Mouse (Mus musculus) MN1 (cell line): Measurements from ENCODE around the gene Opn1sw.
"Not testable (repeated sequence)": the region's sequence is repeated elsewhere in the genome, so short reads cannot be mapped to it uniquely, and the experiment has no call there.

Experiments used
- DNase-seq: peaks from one replicate; pipeline ENCODE4 v3.0.0-alpha.2; 2016; ENCODE audit warnings: low spot score

Opn1sw gene

DNA sequence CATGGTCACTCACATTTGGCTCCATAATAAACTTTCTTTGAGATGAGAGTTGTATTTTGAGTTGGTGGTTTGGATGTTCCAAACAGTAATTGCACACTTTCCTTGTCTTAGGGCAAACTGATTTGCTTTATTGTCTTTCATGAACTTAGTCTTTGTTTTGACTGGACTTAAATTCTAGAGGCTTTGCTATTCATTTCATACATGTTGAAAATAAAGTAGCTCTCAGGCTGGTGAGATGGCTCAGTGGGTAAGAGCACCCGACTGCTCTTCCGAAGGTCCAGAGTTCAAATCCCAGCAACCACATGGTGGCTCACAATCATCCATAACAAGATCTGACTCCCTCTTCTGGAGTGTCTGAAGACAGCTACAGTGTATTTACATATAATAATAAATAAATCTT is 41.8 kb downstream of the Opn1sw start:
- DNase-seq: not testable (repeated sequence)

GRCm38 (mm10) chr6:29329514-29329913 is 58.8 kb downstream of the Opn1sw start:
- peak; percentile 40 for DNase-seq

DNA sequence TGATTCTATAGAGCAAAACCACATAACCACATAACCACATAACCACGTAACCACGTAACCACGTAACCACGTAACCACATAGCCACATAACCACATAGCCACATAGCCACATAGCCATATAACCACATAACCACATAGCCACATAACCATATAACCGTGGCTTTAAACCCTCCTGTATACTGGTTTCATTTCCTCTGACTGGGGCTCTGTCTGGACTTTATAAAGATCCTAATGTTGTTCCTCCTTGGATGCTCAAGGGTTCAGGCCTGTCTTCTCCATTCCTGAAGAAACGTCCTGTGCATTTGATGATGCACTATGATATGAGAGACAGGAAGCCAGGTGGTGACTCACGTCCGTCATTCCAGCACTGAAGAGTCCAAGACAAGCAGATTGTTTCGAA is 61.3 kb downstream of the Opn1sw start:
- no peak for DNase-seq
